Mouse (Mus musculus) bone marrow, adult 2 months (tissue): ENCODE data around the gene Dqx1.

Source experiments
- CTCF ChIP-seq: fragments of 200-500 bp; IDR thresholded peaks from 2 replicates; pipeline ENCODE4 v1.5.1; 2011; ENCODE audit warnings: low read length, control low read depth; ENCODE audit not compliant: control insufficient read depth, insufficient read depth
- POLR2A ChIP-seq: fragments of 200-500 bp; IDR thresholded peaks from 2 replicates; pipeline ENCODE4 v1.6.1; 2011; ENCODE audit warnings: low read depth, mild to moderate bottlenecking, control low read depth, low read length, borderline replicate concordance; ENCODE audit not compliant: control insufficient read depth

DNA sequence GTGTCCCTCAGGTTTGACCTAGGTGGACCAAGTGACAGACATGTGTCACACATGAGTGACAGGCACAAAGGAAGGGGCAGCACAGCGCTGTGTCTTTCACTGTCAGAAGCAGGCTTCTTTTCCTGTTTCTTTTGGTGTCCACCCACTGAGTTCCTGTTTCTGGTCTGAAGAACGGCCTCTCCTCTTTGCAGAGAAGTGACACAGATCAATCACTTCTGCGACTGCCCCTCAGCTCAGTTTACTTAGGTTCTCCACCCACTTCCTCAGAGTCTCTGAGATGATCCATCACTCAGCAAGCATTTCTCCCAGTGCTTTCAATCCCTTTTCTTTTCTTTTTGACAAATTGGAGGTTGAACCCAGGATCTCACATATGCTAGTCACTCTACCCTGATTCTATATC, 49.0 kb upstream of the Dqx1 start:
- no peak for TF ChIP-seq POLR2A
- TF ChIP-seq CTCF = no peak
